Mouse (Mus musculus): ENCODE data around the gene Olfr1039.

DNA sequence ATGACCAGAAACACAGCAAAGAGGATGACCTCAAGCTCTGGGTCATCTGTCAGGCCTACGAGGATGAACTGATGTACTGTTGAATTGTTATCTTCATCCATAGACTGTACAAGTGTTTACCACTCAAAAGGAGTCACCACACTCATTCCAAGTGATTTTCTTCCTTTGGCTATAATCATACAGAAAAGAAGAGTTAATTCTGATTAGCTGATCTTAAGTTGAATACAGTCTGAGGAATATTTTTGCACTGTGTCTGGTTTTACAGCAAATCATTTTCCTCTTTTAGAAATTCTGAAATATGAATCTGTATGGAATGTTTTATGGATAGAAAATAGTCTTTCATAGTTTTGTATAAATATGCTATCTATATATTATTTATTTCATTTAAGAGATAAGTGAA, 10.9 kb upstream of the Olfr1039 start, which contains the start of gene Olfr1040:
- no peak for TF ChIP-seq POLR2A (IDR thresholded peaks at IDR 0.05; ENCODE audit: low read depth, low read length)
- TF ChIP-seq USF1 (IDR thresholded peaks at IDR 0.05; ENCODE audit: low read depth, low read length) = no peak
- TF ChIP-seq MYC (IDR thresholded peaks at IDR 0.05; ENCODE audit: low read depth, low read length) = no peak
- TF ChIP-seq ZC3H11A (IDR thresholded peaks at IDR 0.05; ENCODE audit: low read depth, low read length) = no peak
- TF ChIP-seq CTCF (conservative IDR thresholded peaks at IDR 0.05 in 1 of 2, IDR thresholded peaks at IDR 0.05 in 1 of 2; ENCODE audit: low read depth in 2 of 2, low read length in 2 of 2) = no peak
- no peak for TF ChIP-seq SIN3A (IDR thresholded peaks at IDR 0.05; ENCODE audit: low read length)
- no peak for TF ChIP-seq CHD2 (IDR thresholded peaks at IDR 0.05; ENCODE audit: low read length)
- TF ChIP-seq ELF1 (IDR thresholded peaks at IDR 0.05; ENCODE audit: low read depth, low read length) = no peak
- TF ChIP-seq RAD21 (IDR thresholded peaks at IDR 0.05; ENCODE audit: low read depth, low read length) = no peak
- TF ChIP-seq POLR2AphosphoS2 (IDR thresholded peaks at IDR 0.05; ENCODE audit: low read depth, low read length) = no peak
- TF ChIP-seq EP300 (IDR thresholded peaks at IDR 0.05; ENCODE audit: low read length) = no peak
